Mouse (Mus musculus) midbrain, embryonic 12.5 days (tissue): ENCODE results near the gene Apbb1ip. TPM values are rescaled to one million over a fixed set of nuclear protein-coding genes. Genes with fewer than 3 reads are reported as not detected.

Experiments used
- ATAC-seq: fragments of 200-750 bp; cut with Nextera tagmentation; 2 replicates; pipeline ENCODE4 v1.8.0; 2017; ENCODE audit warnings: low read depth, moderate TSS enrichment, moderate library complexity; ENCODE audit not compliant: low FRiP score
- H3K27ac ChIP-seq: fragments of 300-500 bp; sonication (generic); replicated peaks from 2 replicates; pipeline ENCODE4 v1.5.1; 2016; ENCODE audit warnings: mild to moderate bottlenecking
- H3K27me3 ChIP-seq: fragments of 300-500 bp; sonication (generic); 2 replicates; pipeline ENCODE4 v1.6.1; 2016; ENCODE audit warnings: mild to moderate bottlenecking
- H3K36me3 ChIP-seq: fragments of 300-500 bp; sonication (generic); 2 replicates; pipeline ENCODE4 v1.6.1; 2016
- H3K4me1 ChIP-seq: fragments of 300-500 bp; sonication (generic); 2 replicates; pipeline ENCODE4 v1.6.1; 2016
- H3K4me2 ChIP-seq: fragments of 300-500 bp; sonication (generic); replicated peaks from 2 replicates; pipeline ENCODE4 v1.6.1; 2016; ENCODE audit warnings: mild to moderate bottlenecking, moderate library complexity
- H3K4me3 ChIP-seq: fragments of 300-500 bp; sonication (generic); 2 replicates; pipeline ENCODE4 v1.5.1; 2016; ENCODE audit warnings: mild to moderate bottlenecking
- H3K9ac ChIP-seq: fragments of 300-500 bp; sonication (generic); replicated peaks from 2 replicates; pipeline ENCODE4 v1.6.1; 2016; ENCODE audit warnings: mild to moderate bottlenecking, moderate library complexity
- H3K9me3 ChIP-seq: fragments of 300-500 bp; sonication (generic); 2 replicates; pipeline ENCODE4 v1.6.1; 2016; ENCODE audit warnings: mild to moderate bottlenecking
- WGBS: fragments of 180-500 bp; shearing (Covaris S2); methylation state at CpG from one replicate; pipeline ENCODE4 v1.1.7; 2016; 5-methylcytosine and 5-hydroxymethylcytosine counted together
- polyA plus RNA-seq: library from polyadenylated mRNA; unstranded; fragments of >200 nt; fragmentation: Nextera tagmentation; extraction: Ambion mirVana; gene quantifications from 2 replicates; pipeline ENCODE4 v1.2.1, GENCODE M21; 2016

Gene Apbb1ip
- polyA plus RNA-seq, 1 experiment from 2014 or later: 1.0 TPM

- Histone ChIP-seq H3K27ac (no peak overlapping the region), H3K36me3 (no peaks in the 10 kb centered on the region), H3K9ac (no peak overlapping the region), H3K27me3 (no peaks in the 10 kb centered on the region), H3K4me2 (no peak overlapping the region), H3K9me3 (peaks cover 12% of the 10 kb centered on the region), H3K4me1 (no peaks in the 10 kb centered on the region), H3K4me3 (no peak overlapping the region)
- 77% methylated on average over 2 of the region's 2 CpGs for WGBS
- no peak for ATAC-seq
These were observed 25.6 kb downstream of the Apbb1ip start for GRCm38 (mm10) chr2:22799430-22800041.

- no peak overlapping the region for H3K4me3 ChIP-seq
These were observed 31.7 kb downstream of the Apbb1ip start for GRCm38 (mm10) chr2:22805589-22805988.

GRCm38 (mm10) chr2:22806576-22806975 is 32.7 kb downstream of the Apbb1ip start:
- no peaks in the 10 kb centered on the region for H3K27me3 ChIP-seq
- ATAC-seq: no peak
- no peak overlapping the region for H3K27ac ChIP-seq
- no peak overlapping the region for H3K4me2 ChIP-seq
- H3K36me3 ChIP-seq: no peaks in the 10 kb centered on the region
- no peaks in the 10 kb centered on the region for H3K4me1 ChIP-seq
- 100% methylated on average over 1 of the region's 1 CpGs for WGBS
- no peaks in the 10 kb centered on the region for H3K9me3 ChIP-seq
- H3K4me3 ChIP-seq: no peak overlapping the region
- no peak overlapping the region for H3K9ac ChIP-seq

More at GRCm38 (mm10) chr2:22805589-22805988, 31.7 kb downstream of the Apbb1ip start:
- H3K9ac ChIP-seq: no peak overlapping the region
- no peak overlapping the region for H3K4me2 ChIP-seq
- H3K9me3 ChIP-seq: no peaks in the 10 kb centered on the region
- 93% methylated on average over 2 of the region's 2 CpGs for WGBS
- no peak overlapping the region for H3K27ac ChIP-seq
- no peaks in the 10 kb centered on the region for H3K27me3 ChIP-seq
- no peaks in the 10 kb centered on the region for H3K4me1 ChIP-seq
- H3K36me3 ChIP-seq: no peaks in the 10 kb centered on the region
- no peak for ATAC-seq

- no peaks in the 10 kb centered on the region for H3K36me3 ChIP-seq
- no peaks in the 10 kb centered on the region for H3K9me3 ChIP-seq
- no peak for ATAC-seq
- no peak overlapping the region for H3K27ac ChIP-seq
- H3K4me1 ChIP-seq: no peaks in the 10 kb centered on the region
- H3K4me2 ChIP-seq: no peak overlapping the region
- no peak overlapping the region for H3K9ac ChIP-seq
- WGBS: 71% methylated on average over 1 of the region's 1 CpGs
- no peaks in the 10 kb centered on the region for H3K27me3 ChIP-seq
- H3K4me3 ChIP-seq: no peak overlapping the region
These were observed 33.4 kb downstream of the Apbb1ip start for GRCm38 (mm10) chr2:22807312-22807711.

- Histone ChIP-seq H3K27me3 (no peaks in the 10 kb centered on the region), H3K4me3 (no peak overlapping the region), H3K9me3 (no peaks in the 10 kb centered on the region), H3K36me3 (no peaks in the 10 kb centered on the region), H3K27ac (no peak overlapping the region), H3K9ac (no peak overlapping the region), H3K4me1 (no peaks in the 10 kb centered on the region), H3K4me2 (no peak overlapping the region)
- no peak for ATAC-seq
- 80% methylated on average over 4 of the region's 4 CpGs for WGBS
These were observed 37.0 kb downstream of the Apbb1ip start for GRCm38 (mm10) chr2:22810851-22811250.

GRCm38 (mm10) chr2:22811466-22811865 is 37.6 kb downstream of the Apbb1ip start:
- Histone ChIP-seq H3K4me2 (no peak overlapping the region), H3K27me3 (no peaks in the 10 kb centered on the region), H3K9me3 (no peaks in the 10 kb centered on the region), H3K36me3 (no peaks in the 10 kb centered on the region), H3K4me1 (no peaks in the 10 kb centered on the region), H3K27ac (no peak overlapping the region), H3K4me3 (no peak overlapping the region), H3K9ac (no peak overlapping the region)
- 84% methylated on average over 8 of the region's 8 CpGs for WGBS
- no peak for ATAC-seq

GRCm38 (mm10) chr2:22813921-22814320 is 40.0 kb downstream of the Apbb1ip start:
- no peak overlapping the region for H3K4me2 ChIP-seq
- ATAC-seq: no peak
- 83% methylated on average over 5 of the region's 5 CpGs for whole genome bisulfite sequencing

GRCm38 (mm10) chr2:22815674-22816073 is 41.8 kb downstream of the Apbb1ip start:
- Histone ChIP-seq H3K9ac (no peak overlapping the region), H3K4me1 (no peaks in the 10 kb centered on the region), H3K9me3 (no peaks in the 10 kb centered on the region), H3K36me3 (no peaks in the 10 kb centered on the region), H3K4me2 (no peak overlapping the region), H3K27me3 (no peaks in the 10 kb centered on the region), H3K27ac (no peak overlapping the region), H3K4me3 (no peak overlapping the region)
- WGBS: 94% methylated on average over 2 of the region's 2 CpGs
- ATAC-seq: no peak

More at GRCm38 (mm10) chr2:22813921-22814320, 40.0 kb downstream of the Apbb1ip start:
- Histone ChIP-seq H3K27me3 (no peaks in the 10 kb centered on the region), H3K9ac (no peak overlapping the region), H3K9me3 (no peaks in the 10 kb centered on the region), H3K4me1 (no peaks in the 10 kb centered on the region), H3K4me3 (no peak overlapping the region), H3K27ac (no peak overlapping the region), H3K36me3 (no peaks in the 10 kb centered on the region)

- H3K4me2 ChIP-seq: no peak overlapping the region
- 32% methylated on average over 1 of the region's 1 CpGs for WGBS
These were observed 42.3 kb downstream of the Apbb1ip start for GRCm38 (mm10) chr2:22816231-22816630.

GRCm38 (mm10) chr2:22822293-22822692 is 48.4 kb downstream of the Apbb1ip start:
- no peak overlapping the region for H3K4me3 ChIP-seq
- H3K9ac ChIP-seq: no peak overlapping the region
- no peak overlapping the region for H3K27ac ChIP-seq
- 74% methylated on average over 2 of the region's 2 CpGs for WGBS
- no peaks in the 10 kb centered on the region for H3K9me3 ChIP-seq
- no peak for ATAC-seq
- H3K4me2 ChIP-seq: no peak overlapping the region
- H3K4me1 ChIP-seq: no peaks in the 10 kb centered on the region
- H3K36me3 ChIP-seq: no peaks in the 10 kb centered on the region
- H3K27me3 ChIP-seq: no peaks in the 10 kb centered on the region

More at GRCm38 (mm10) chr2:22816231-22816630, 42.3 kb downstream of the Apbb1ip start:
- no peaks in the 10 kb centered on the region for H3K4me1 ChIP-seq
- H3K36me3 ChIP-seq: no peaks in the 10 kb centered on the region
- H3K27ac ChIP-seq: no peak overlapping the region
- H3K9me3 ChIP-seq: no peaks in the 10 kb centered on the region
- no peak overlapping the region for H3K9ac ChIP-seq
- no peaks in the 10 kb centered on the region for H3K27me3 ChIP-seq
- H3K4me3 ChIP-seq: no peak overlapping the region
- no peak for ATAC-seq

- Histone ChIP-seq H3K4me3 (no peak overlapping the region), H3K27ac (no peak overlapping the region), H3K9ac (no peak overlapping the region), H3K4me1 (no peaks in the 10 kb centered on the region), H3K4me2 (no peak overlapping the region), H3K36me3 (no peaks in the 10 kb centered on the region), H3K9me3 (no peaks in the 10 kb centered on the region), H3K27me3 (no peaks in the 10 kb centered on the region)
- no peak for ATAC-seq
- 93% methylated on average over 4 of the region's 4 CpGs for WGBS
These were observed 71.6 kb downstream of the Apbb1ip start for GRCm38 (mm10) chr2:22845514-22845913.

GRCm38 (mm10) chr2:22851900-22852299 is 78.0 kb downstream of the Apbb1ip start:
- no peaks in the 10 kb centered on the region for H3K36me3 ChIP-seq
- no peak for ATAC-seq
- no peak overlapping the region for H3K4me3 ChIP-seq
- H3K27ac ChIP-seq: no peak overlapping the region
- no peaks in the 10 kb centered on the region for H3K4me1 ChIP-seq
- no peaks in the 10 kb centered on the region for H3K27me3 ChIP-seq
- H3K9ac ChIP-seq: no peak overlapping the region
- 79% methylated on average over 4 of the region's 4 CpGs for WGBS
- H3K9me3 ChIP-seq: no peaks in the 10 kb centered on the region
- H3K4me2 ChIP-seq: no peak overlapping the region

GRCm38 (mm10) chr2:22857501-22857900 is 83.6 kb downstream of the Apbb1ip start:
- WGBS: 50% methylated on average over 3 of the region's 3 CpGs
- no peaks in the 10 kb centered on the region for H3K9me3 ChIP-seq
- no peaks in the 10 kb centered on the region for H3K36me3 ChIP-seq
- no peak for ATAC-seq
- H3K9ac ChIP-seq: no peak overlapping the region
- no peak overlapping the region for H3K4me2 ChIP-seq
- H3K4me3 ChIP-seq: no peak overlapping the region
- H3K27me3 ChIP-seq: no peaks in the 10 kb centered on the region
- H3K4me1 ChIP-seq: no peaks in the 10 kb centered on the region
- no peak overlapping the region for H3K27ac ChIP-seq
